Mouse (Mus musculus) lung, adult 2 months (tissue): Measurements from ENCODE around the gene Rala.

Source experiments
- CTCF ChIP-seq: fragments of 200-500 bp; IDR thresholded peaks from 2 replicates; pipeline ENCODE4 v1.5.1; 2011; ENCODE audit warnings: mild to moderate bottlenecking, low read length, control low read depth; ENCODE audit not compliant: insufficient read depth
- POLR2A ChIP-seq: fragments of 200-500 bp; IDR thresholded peaks from 2 replicates; pipeline ENCODE4 v1.6.1; 2011; ENCODE audit warnings: low read depth, mild to moderate bottlenecking, control low read depth, low read length, borderline replicate concordance; ENCODE audit errors: extremely low read depth

DNA sequence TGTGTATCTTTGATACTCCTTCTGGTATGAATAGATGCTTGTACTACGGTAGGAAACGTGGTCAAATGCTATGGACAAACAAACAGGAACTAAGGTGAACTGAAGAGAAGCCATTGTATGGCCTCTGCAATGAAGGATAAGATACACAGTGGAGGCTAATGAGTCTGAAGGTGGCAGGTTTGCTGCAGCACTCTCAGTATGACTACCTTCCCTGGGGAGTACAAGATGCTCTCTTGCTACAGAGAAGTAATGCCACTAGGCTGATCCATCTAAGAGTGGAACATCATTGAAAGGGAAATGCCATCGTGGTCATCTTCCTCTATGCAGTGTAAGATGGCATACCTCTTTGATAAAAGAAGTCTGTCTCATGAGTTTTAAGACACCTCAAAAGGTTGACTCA is 111.1 kb downstream of the Rala start:
- TF ChIP-seq POLR2A = no peak
- no peak for TF ChIP-seq CTCF
